Mouse (Mus musculus) intestine, embryonic 15.5 days (tissue): ENCODE results near the gene Samd7. TPM values are rescaled to one million over a fixed set of nuclear protein-coding genes. Genes with fewer than 3 reads are reported as not detected.

ENCODE experiments used
- polyA plus RNA-seq: library from polyadenylated mRNA; unstranded; fragments of >200 nt; fragmentation: Nextera tagmentation; extraction: Ambion mirVana; gene quantifications from 2 replicates; pipeline ENCODE4 v1.2.1, GENCODE M21; 2015

The Samd7 gene
- polyA plus RNA-seq, 1 experiment from 2014 or later, result not detected

Other genes with a start within 250 kb of the Samd7 start
- gene Mecom, start 198.3 kb upstream of the Samd7 start, polyA plus RNA-seq, result 11.6 and 13.1 TPM in 2 replicates
- gene Actrt3, start 146.4 kb upstream of the Samd7 start, polyA plus RNA-seq, result 0.16 and 0.35 TPM in 2 replicates
- gene Mynn, start 144.2 kb upstream of the Samd7 start, polyA plus RNA-seq, result 24.0 and 24.3 TPM in 2 replicates
- not detected in 2 replicates for gene Lrriq4, start 101.8 kb upstream of the Samd7 start, polyA plus RNA-seq
- gene Lrrc34, start 98.4 kb upstream of the Samd7 start, polyA plus RNA-seq, result 0.40 and 0.48 TPM in 2 replicates
- gene Lrrc31, start 46.5 kb upstream of the Samd7 start, polyA plus RNA-seq, result 1.3 and 1.9 TPM in 2 replicates
- 68.3 and 83.5 TPM in 2 replicates for gene Sec62, start 46.6 kb downstream of the Samd7 start, polyA plus RNA-seq
- gene Gpr160, start 109.7 kb downstream of the Samd7 start, polyA plus RNA-seq, result 9.3 and 10.2 TPM in 2 replicates
- gene Phc3, start 223.1 kb downstream of the Samd7 start, polyA plus RNA-seq, result 5.5 and 6.9 TPM in 2 replicates
- gene Prkci, start 249.5 kb downstream of the Samd7 start, polyA plus RNA-seq, result 33.7 and 38.5 TPM in 2 replicates